Mouse (Mus musculus): ENCODE measurements around the gene Gprc6a.

Gprc6a gene

GRCm38 (mm10) chr10:51631411-51632136 lies at the start of gene Gprc6a:
Gprc6a (minus strand) TSS chr10:51631461.
- no peak for DNase-seq (ENCODE audit: low spot score)

GRCm38 (mm10) chr10:51678251-51678639 lies 47.0 kb upstream of the Gprc6a start:
- no peak for DNase-seq (ENCODE audit: low spot score)

DNA sequence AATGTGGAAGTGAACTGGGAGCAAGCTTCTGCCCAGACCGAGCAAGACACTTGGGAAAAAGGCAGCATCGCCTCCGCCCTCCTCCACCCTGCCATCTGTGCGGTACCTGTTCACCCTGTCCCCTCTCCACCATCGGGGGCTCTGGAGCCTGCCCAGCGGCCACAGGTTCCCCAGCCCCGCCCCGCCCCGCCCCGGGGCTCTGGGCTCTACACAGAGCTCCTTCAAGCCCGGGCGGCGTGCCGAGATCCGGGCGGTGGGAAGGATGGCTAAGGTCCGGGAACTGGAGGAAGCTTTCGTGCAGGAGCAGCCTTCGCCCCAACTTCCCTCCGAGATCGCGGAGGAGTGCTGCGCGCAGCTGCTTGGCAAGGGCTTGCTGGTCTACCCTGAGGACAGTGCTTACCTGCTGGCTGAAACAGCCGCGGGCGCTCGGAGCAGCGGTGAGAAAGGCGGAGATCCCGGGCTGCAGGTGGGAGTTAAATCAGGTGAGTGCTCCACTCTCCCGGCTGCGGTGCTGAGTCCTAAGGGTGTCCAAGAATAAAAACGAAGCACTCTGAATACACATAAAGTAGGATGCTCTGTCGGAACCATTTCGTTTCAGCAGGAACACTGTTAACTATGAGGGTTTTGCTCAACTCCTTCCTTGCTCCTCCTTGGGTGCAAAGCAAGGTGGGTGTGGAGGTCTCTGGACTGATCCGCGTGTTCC lies 46.4 kb upstream of the Gprc6a start, which contains the start of gene Rfx6:
Gene Rfx6 (plus strand): TSS at position 209 of the 703 bp plus-strand sequence.
- peak; percentile 44 for DNase-seq (ENCODE audit: low spot score)

DNA sequence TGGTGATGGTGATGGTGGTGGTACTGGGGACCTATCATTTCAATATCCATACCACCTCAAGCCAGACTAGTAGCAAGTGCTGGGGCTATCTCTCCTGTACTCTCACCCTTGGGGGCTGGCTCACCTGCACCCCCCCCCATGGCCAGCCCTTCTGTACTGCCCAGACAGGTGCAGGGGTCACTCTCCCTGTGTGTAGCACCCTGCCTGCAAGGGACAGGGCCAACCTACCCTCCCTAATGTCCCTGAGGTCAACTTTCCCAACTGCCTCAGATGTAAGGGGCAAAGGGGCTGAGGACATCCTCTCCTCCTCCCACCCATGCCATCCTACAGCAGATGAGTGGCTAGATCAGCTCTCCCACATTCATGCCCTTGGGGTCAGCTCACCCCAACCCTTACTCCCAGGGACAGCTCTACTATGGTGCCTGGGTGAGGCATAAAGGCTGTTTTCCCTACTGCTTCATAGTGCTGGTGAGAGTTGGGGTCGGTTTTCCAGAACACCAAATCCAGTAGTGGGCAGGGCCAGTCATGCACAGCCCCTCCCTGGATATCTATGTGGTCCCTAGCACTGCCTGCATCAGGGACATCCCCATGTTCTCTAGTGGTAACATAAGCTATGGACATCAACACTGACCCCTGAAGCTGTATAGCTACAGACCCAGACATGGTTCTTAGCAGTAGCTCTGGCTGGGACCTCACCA lies 41.0 kb upstream of the Gprc6a start:
- DNase-seq (ENCODE audit: low spot score), result no peak

DNA sequence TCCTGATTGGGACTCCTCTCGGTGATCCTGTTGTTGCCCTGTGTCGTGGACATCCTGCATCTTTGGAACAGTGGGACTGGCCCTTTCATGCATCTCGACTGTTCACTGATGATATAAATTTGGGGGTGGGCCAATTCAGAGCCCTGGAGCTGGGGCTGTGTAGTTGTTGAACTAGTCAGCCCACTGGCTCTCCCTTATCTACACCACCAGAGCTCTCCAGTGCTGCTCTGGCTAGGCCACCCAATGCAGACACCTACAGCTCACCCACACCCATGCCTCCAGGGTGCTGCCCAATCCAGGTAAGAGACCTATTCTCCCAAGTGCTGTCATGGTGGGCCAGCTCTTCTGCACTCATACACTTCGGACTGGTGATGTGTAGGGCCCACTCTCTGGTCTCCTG lies 40.3 kb upstream of the Gprc6a start:
- DNase-seq (ENCODE audit: low spot score), result no peak

DNA sequence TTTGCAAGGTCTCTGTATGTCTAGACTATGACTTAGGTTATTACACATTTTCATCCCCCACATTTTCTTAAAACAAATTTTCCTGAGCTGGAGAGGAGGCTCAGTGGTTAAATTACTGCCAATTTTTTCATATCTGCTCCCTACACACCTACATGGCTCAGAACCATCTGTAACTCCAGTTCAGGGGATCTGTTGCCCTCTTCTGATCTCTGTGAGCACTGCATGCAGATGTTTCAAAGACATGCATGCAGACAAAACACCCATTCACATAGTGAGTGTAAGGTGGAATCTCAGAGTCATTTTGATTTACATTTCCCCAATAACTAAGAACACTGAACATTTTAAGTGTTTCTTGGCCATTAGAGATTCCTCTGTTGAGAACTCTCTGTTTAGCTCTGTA lies 38.1 kb upstream of the Gprc6a start:
- no peak for DNase-seq (ENCODE audit: low spot score)

DNA sequence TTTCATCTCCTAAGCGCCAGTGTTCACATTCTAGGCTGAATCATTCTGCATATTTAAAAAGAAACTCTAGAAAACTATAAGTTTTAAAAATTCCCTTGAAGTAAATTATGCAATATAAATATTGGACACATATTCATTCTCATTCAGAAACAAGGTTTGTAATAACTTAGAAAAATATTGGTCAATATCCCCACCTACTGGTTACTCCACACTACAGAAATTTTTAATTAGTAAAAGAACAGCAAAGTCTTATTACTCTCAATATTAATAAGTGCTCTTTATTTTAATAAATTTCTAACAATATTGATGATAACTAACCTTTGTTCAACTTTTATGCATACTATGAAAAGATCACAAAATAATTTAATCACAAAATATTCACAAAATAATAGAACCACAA lies 26.1 kb upstream of the Gprc6a start:
- no peak for DNase-seq (ENCODE audit: low spot score)

DNA sequence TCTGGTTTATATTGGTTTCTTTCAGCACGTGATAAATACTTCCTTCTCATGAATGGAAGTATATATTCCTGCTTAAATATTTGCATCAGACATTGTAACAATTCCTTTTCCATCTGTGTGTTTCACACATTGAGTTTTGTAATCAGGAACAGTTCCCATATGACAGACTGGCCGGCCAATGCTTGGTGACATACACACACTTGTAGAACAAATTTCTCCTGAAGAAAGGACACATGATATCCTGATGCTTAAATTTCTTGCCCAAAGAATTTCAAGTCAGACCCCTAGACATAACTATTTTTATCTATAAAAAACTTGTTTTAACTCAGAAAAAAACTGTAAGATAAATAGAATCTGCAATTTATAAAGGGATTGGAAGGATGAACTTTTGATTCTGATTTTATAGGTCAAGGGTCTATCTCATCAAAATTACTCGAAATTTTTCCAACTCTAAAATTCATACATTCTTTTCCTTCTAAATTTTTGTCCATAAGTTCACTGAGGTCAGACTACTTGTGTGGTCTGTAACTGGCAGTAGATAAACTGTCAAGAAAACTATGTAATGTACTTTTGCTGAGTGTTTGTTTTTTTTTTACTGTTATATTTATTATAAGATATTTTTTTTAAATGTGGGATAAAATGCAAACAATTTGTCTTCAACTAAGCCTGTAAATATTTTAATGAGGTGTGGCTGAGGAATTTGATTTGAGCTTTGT lies 18.4 kb upstream of the Gprc6a start:
- DNase-seq (ENCODE audit: low spot score), result no peak

- no peak for DNase-seq (ENCODE audit: low spot score)
Observed at GRCm38 (mm10) chr10:51621193-51621592, 10.1 kb downstream of the Gprc6a start.

GRCm38 (mm10) chr10:51620126-51620525 lies 11.1 kb downstream of the Gprc6a start:
- DNase-seq (ENCODE audit: low spot score), result no peak

DNA sequence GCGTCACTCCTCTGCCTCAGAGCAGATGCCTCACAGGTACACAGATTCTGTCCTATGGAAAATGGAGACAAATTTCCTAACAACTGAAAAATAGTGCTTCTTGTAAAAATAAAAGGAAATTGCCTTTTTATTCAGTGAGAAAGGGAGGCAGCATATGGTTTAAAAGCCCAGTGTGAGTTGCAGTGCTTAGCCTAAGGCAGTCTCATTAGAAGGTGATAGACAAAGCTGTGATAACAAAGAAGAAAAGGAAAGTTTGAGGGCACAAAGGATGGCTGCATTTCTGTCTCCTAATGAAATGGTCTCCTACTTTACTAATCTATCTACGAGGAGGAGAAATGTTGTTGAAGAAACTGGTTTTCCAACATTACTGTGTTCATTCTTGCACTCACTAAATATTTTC lies 12.7 kb downstream of the Gprc6a start:
- no peak for DNase-seq (ENCODE audit: low spot score)

- DNase-seq (ENCODE audit: low spot score), result no peak
Observed at GRCm38 (mm10) chr10:51614826-51615590, 16.3 kb downstream of the Gprc6a start.

- DNase-seq (ENCODE audit: low spot score), result no peak
Observed at GRCm38 (mm10) chr10:51613421-51613820, 17.8 kb downstream of the Gprc6a start.

DNA sequence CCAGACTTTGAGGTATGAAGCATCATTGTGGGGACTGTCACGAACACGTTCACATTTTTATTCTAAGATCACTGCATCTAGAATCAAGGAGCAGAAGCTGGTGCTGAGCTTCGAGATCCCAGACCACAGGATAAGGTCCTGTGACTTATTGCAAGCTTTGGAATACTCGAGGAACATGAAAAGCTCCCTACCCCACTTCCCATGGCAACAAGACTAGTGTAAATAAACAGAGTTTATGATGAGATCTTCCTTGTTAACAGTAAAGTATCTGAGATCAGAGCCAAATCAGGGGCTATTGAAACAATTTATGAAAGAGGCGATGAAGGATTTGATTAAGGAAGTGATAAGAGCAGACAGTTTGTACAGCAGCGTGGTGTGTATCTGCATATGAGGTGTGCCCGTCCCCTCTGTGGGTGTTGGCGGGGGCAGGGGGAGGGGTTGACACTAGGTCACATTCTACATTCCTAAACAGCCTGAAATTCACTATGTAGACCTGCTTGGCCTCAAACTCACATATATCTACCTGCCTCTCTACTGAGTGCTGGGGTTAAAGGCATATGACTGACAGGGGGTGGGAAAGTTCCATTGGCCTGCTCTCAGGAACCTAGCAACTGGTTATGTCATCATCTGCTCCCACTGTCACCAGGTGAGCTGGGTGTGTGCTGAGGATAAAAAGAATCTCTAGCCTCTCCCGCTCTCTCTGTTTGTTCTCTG lies 19.1 kb downstream of the Gprc6a start:
- DNase-seq (ENCODE audit: low spot score), result no peak

GRCm38 (mm10) chr10:51609741-51610425 lies 21.4 kb downstream of the Gprc6a start:
- no peak for DNase-seq (ENCODE audit: low spot score)

GRCm38 (mm10) chr10:51596928-51597635 lies 34.2 kb downstream of the Gprc6a start:
- no peak for DNase-seq (ENCODE audit: low spot score)

GRCm38 (mm10) chr10:51595001-51595931 lies 36.0 kb downstream of the Gprc6a start:
- DNase-seq (ENCODE audit: low spot score), result no peak

GRCm38 (mm10) chr10:51591574-51591973 lies 39.7 kb downstream of the Gprc6a start:
- no peak for DNase-seq (ENCODE audit: low spot score)

Data from testis, postnatal 10 days (tissue).